Mouse (Mus musculus): ENCODE data around the gene Txndc16.

The Txndc16 gene

GRCm38 (mm10) chr14:45220090-45220956 is at the start of gene Txndc16:
Txndc16 (minus strand) TSS chr14:45220328.
- peak; percentile 55 to 56 for DNase-seq (ENCODE audit: low spot score in 2 of 2)

GRCm38 (mm10) chr14:45263831-45264592 is 43.9 kb upstream of the Txndc16 start:
- no peak for DNase-seq (ENCODE audit: low spot score in 2 of 2)

- DNase-seq (ENCODE audit: low spot score in 2 of 2) = no peak
Observed at GRCm38 (mm10) chr14:45251548-45252076, 31.5 kb upstream of the Txndc16 start.

- DNase-seq (ENCODE audit: low spot score in 2 of 2) = no peak
Observed at GRCm38 (mm10) chr14:45241613-45242012, 21.5 kb upstream of the Txndc16 start.

GRCm38 (mm10) chr14:45239042-45239441 is 18.9 kb upstream of the Txndc16 start:
- no peak for DNase-seq (ENCODE audit: low spot score in 2 of 2)

GRCm38 (mm10) chr14:45220957-45221630 is 966 bp upstream of the Txndc16 start:
- DNase-seq (ENCODE audit: low spot score in 2 of 2) = no peak

GRCm38 (mm10) chr14:45219281-45220089 is 643 bp downstream of the Txndc16 start, which contains the start of gene Gpr137c:
Gpr137c (plus strand) TSS chr14:45219717.
- DNase-seq (ENCODE audit: low spot score in 2 of 2) = peak; percentile 96 to 99

GRCm38 (mm10) chr14:45217693-45218092 is 2.4 kb downstream of the Txndc16 start:
- DNase-seq (ENCODE audit: low spot score in 2 of 2) = no peak

GRCm38 (mm10) chr14:45216711-45217340 is 3.3 kb downstream of the Txndc16 start:
- no peak for DNase-seq (ENCODE audit: low spot score in 2 of 2)

- no peak for DNase-seq (ENCODE audit: low spot score in 2 of 2)
Observed at GRCm38 (mm10) chr14:45211431-45211830, 8.7 kb downstream of the Txndc16 start.

- DNase-seq (ENCODE audit: low spot score in 2 of 2) = no peak
Observed at GRCm38 (mm10) chr14:45210683-45211082, 9.4 kb downstream of the Txndc16 start.

GRCm38 (mm10) chr14:45200607-45201006 is 19.5 kb downstream of the Txndc16 start:
- DNase-seq (ENCODE audit: low spot score in 2 of 2) = no peak

GRCm38 (mm10) chr14:45190999-45191398 is 29.1 kb downstream of the Txndc16 start:
- DNase-seq (ENCODE audit: low spot score in 2 of 2) = no peak

GRCm38 (mm10) chr14:45181611-45182010 is 38.5 kb downstream of the Txndc16 start:
- DNase-seq (ENCODE audit: low spot score in 2 of 2) = no peak

GRCm38 (mm10) chr14:45179606-45180005 is 40.5 kb downstream of the Txndc16 start:
- DNase-seq (ENCODE audit: low spot score in 2 of 2) = no peak

- DNase-seq (ENCODE audit: low spot score in 2 of 2) = no peak
Observed at GRCm38 (mm10) chr14:45179186-45179585, 40.9 kb downstream of the Txndc16 start.

GRCm38 (mm10) chr14:45175012-45175740 is 45.0 kb downstream of the Txndc16 start:
- DNase-seq (ENCODE audit: low spot score in 2 of 2) = no peak

GRCm38 (mm10) chr14:45172260-45172659 is 47.9 kb downstream of the Txndc16 start:
- DNase-seq (ENCODE audit: low spot score in 2 of 2) = no peak

- peak in 1 of 2 experiments; percentile 15 for DNase-seq (ENCODE audit: low spot score in 2 of 2)
Observed at GRCm38 (mm10) chr14:45167366-45167765, 52.8 kb downstream of the Txndc16 start.
